Comparison of ENCODE assay signal across 24 mouse cellular contexts in genomic region chr12:9762842-9763241, GRCm38 (mm10).
"Had no signal": no experiment of that assay in that cellular context is flagged by ENCODE, and none has a peak within 500 bp of the region (broad histone marks: within the 10 kb centered on the region; RNA-seq: fewer than 3 reads in every experiment).

No protein-coding gene starts in this region.

- DNase-seq: gastrocnemius, adult 2 months; gastrocnemius, postnatal 10 days; gastrocnemius, postnatal 25 days; heart, postnatal 36 days; kidney, adult 11 months; kidney, adult 2 months; kidney, adult 9 months; kidney, postnatal 10 days; kidney, postnatal 25 days; kidney, postnatal 4 days; liver; liver, embryonic 13.5 days had no signal

- H3K4me3 ChIP-seq: gastrocnemius, adult 2 months; heart, embryonic 10.5 days; heart, embryonic 12.5 days; hindbrain, embryonic 13.5 days; hindbrain, embryonic 15.5 days; kidney, embryonic 15.5 days; layer of hippocampus, adult 2 months; left cerebral cortex, adult 2 months; limb, embryonic 10.5 days; limb, embryonic 12.5 days; liver, embryonic 13.5 days had no signal

- ATAC-seq: hindbrain, postnatal 0 days; intestine, embryonic 16.5 days had no signal

- H3K9ac ChIP-seq: heart, embryonic 12.5 days; hindbrain, embryonic 13.5 days; hindbrain, embryonic 15.5 days; kidney, embryonic 15.5 days; limb, embryonic 12.5 days; liver, embryonic 13.5 days had no signal

- H3K36me3 ChIP-seq: heart, embryonic 10.5 days; heart, embryonic 12.5 days; hindbrain, embryonic 13.5 days; hindbrain, embryonic 15.5 days; kidney, embryonic 15.5 days; limb, embryonic 10.5 days; limb, embryonic 12.5 days; liver, embryonic 13.5 days had no signal

- H3K9me3 ChIP-seq: heart, embryonic 10.5 days; heart, embryonic 12.5 days; hindbrain, embryonic 13.5 days; hindbrain, embryonic 15.5 days; kidney, embryonic 15.5 days; limb, embryonic 10.5 days; limb, embryonic 12.5 days; liver, embryonic 13.5 days had no signal

- H3K4me1 ChIP-seq: heart, embryonic 10.5 days; heart, embryonic 12.5 days; hindbrain, embryonic 13.5 days; hindbrain, embryonic 15.5 days; kidney, embryonic 15.5 days; liver, embryonic 13.5 days had no signal

- H3K27me3 ChIP-seq: heart, embryonic 12.5 days; hindbrain, embryonic 13.5 days; hindbrain, embryonic 15.5 days; kidney, embryonic 15.5 days; liver, embryonic 13.5 days had no signal

- H3K4me2 ChIP-seq: heart, embryonic 12.5 days; hindbrain, embryonic 13.5 days; hindbrain, embryonic 15.5 days; kidney, embryonic 15.5 days; limb, embryonic 12.5 days; liver, embryonic 11.5 days; liver, embryonic 13.5 days had no signal

- H3K27ac ChIP-seq: gastrocnemius, adult 2 months; heart, embryonic 10.5 days; hindbrain, embryonic 13.5 days; hindbrain, embryonic 15.5 days; hindbrain, postnatal 0 days; kidney, embryonic 15.5 days; layer of hippocampus, adult 2 months; left cerebral cortex, adult 2 months; limb, embryonic 10.5 days; limb, embryonic 12.5 days; liver, embryonic 13.5 days had no signal
